Mouse (Mus musculus) C2C12 (cell line): Measurements from ENCODE around the gene Preb. TPM values are rescaled to one million over a fixed set of nuclear protein-coding genes. Genes with fewer than 3 reads are reported as not detected.

Experiments used
- H3K27me3 ChIP-seq: one replicate; pipeline ENCODE4 v1.6.1; 2011; ENCODE audit not compliant: control insufficient read depth, insufficient read depth, insufficient read length
- H3K36me3 ChIP-seq: one replicate; pipeline ENCODE4 v1.6.1; 2011; ENCODE audit not compliant: control insufficient read depth, insufficient read depth
- H3K4me3 ChIP-seq: one replicate; pipeline ENCODE4 v1.5.1; 2011; ENCODE audit warnings: mild to moderate bottlenecking, control low read depth; ENCODE audit not compliant: poor library complexity, insufficient read depth, severe bottlenecking
- H3K79me2 ChIP-seq: one replicate; pipeline ENCODE4 v1.6.1; 2011; ENCODE audit not compliant: control insufficient read depth, insufficient read depth
- H3K79me3 ChIP-seq: one replicate; pipeline ENCODE4 v1.6.1; 2011; ENCODE audit warnings: low read depth, control low read depth
- H3ac ChIP-seq: one replicate; pipeline ENCODE3; 2011; ENCODE audit warnings: low read depth; ENCODE audit not compliant: control insufficient read depth, insufficient read length
- CEBPB ChIP-seq: IDR thresholded peaks from one replicate; pipeline ENCODE4 v1.6.1; 2011; ENCODE audit warnings: low read depth, mild to moderate bottlenecking, control low read depth, moderate library complexity
- CTCF ChIP-seq: IDR thresholded peaks from one replicate; pipeline ENCODE4 v1.5.1; 2011; ENCODE audit not compliant: control insufficient read depth, insufficient read depth, insufficient read length
- FOSL1 ChIP-seq: IDR thresholded peaks from one replicate; pipeline ENCODE4 v1.8.0; 2011; ENCODE audit warnings: mild to moderate bottlenecking, low read length; ENCODE audit not compliant: poor library complexity, insufficient read depth, severe bottlenecking
- MAX ChIP-seq: IDR thresholded peaks from one replicate; pipeline ENCODE4 v1.6.1; 2011; ENCODE audit warnings: mild to moderate bottlenecking, control low read depth
- MYOD1 ChIP-seq: IDR thresholded peaks from one replicate; pipeline ENCODE4 v1.6.1; 2011; ENCODE audit warnings: low read depth; ENCODE audit not compliant: control insufficient read depth, insufficient read length
- MYOG ChIP-seq: IDR thresholded peaks from one replicate; pipeline ENCODE4 v1.6.1; 2011; ENCODE audit not compliant: control insufficient read depth, insufficient read length; ENCODE audit errors: extremely low read depth
- USF1 ChIP-seq: IDR thresholded peaks from one replicate; pipeline ENCODE4 v1.6.1; 2011; ENCODE audit warnings: low read depth, mild to moderate bottlenecking, control low read depth, moderate library complexity
- polyA plus RNA-seq: library from polyadenylated mRNA; unstranded; fragments of >200 nt; fragmentation: generic; extraction: Trizol; gene quantifications from one replicate; pipeline ENCODE4 v1.2.1, GENCODE M21; 2012; ENCODE audit warnings: missing spikeins

Gene Preb
- polyA plus RNA-seq, 1 experiment = 108 TPM

DNA sequence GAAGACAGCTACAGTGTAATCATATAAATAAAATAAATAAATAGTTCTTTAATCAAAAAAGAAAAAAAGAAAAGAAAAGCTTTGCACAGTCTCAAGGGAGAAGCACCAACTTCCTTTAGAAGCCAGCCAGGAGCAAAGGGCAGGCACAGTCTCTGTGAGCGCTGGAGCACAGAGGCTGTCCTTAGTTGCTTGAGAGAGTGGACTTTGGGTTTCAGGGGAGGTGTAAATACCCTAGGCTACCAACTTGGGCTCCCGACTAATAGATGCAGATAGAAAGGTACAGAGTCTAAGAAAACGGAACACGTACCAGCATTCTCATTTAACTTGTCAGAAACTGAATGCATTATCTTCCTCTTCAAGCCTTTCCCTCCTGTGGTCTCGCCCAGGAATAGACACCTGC lies 11.5 kb downstream of the Preb start:
- Histone ChIP-seq H3K79me3 (peaks cover 9% of the 10 kb centered on the region), H3K79me2 (peaks cover 32% of the 10 kb centered on the region), H3K27me3 (no peaks in the 10 kb centered on the region), H3K4me3 (no peak overlapping the region), H3K36me3 (peaks cover 17% of the 10 kb centered on the region), H3ac (no peak overlapping the region)
- TF ChIP-seq USF1 = no peak
- TF ChIP-seq MYOG = no peak
- no peak for TF ChIP-seq CTCF
- TF ChIP-seq FOSL1 = no peak
- TF ChIP-seq MYOD1 = no peak
- no peak for TF ChIP-seq MAX

- Histone ChIP-seq H3K4me3 (no peak within 1 kb of the TSS), H3K27me3 (no peaks in the 10 kb centered on the region), H3ac (peak within 1 kb of the TSS; percentile 28), H3K79me2 (peaks cover 1% of the 10 kb centered on the region), H3K79me3 (no peaks in the 10 kb centered on the region), H3K36me3 (no peaks in the 10 kb centered on the region)
- TF ChIP-seq CTCF (peak; percentile 50), MAX (peak; percentile 34), FOSL1 (no peak)
Observed at GRCm38 (mm10) chr5:30944956-30945781, 15.0 kb downstream of the Preb start, which contains the start of gene Cgref1. Cgref1 (minus strand) TSS chr5:30945591.

DNA sequence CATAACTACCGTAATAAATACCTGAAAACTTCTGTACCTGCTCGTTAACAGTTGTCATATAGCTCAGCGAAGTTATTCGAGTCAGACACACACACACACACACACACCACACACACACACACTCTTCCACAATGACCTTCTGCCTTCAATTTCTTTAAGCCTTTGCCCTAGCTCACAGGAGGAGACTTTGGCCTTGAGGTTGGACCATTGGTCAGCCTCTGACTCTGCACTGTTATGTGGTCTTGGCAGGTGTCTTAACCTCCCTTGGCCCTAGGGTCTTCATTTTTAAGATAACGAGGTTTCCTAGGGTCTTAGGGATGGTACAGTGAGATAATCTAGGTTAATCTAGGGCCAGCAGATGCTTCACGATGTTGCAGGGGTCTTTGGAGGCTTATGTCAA lies 15.8 kb downstream of the Preb start:
- Histone ChIP-seq H3K4me3 (no peak overlapping the region), H3K79me3 (no peaks in the 10 kb centered on the region), H3K36me3 (no peaks in the 10 kb centered on the region), H3K79me2 (no peaks in the 10 kb centered on the region), H3K27me3 (no peaks in the 10 kb centered on the region), H3ac (no peak overlapping the region)
- TF ChIP-seq USF1 (no peak), CEBPB (no peak), MYOG (no peak), FOSL1 (no peak), MYOD1 (no peak), CTCF (no peak), MAX (no peak)

GRCm38 (mm10) chr5:30943004-30943403 lies 17.2 kb downstream of the Preb start:
- TF ChIP-seq MAX (no peak), MYOD1 (no peak), USF1 (no peak), FOSL1 (no peak), MYOG (no peak), CEBPB (no peak), CTCF (no peak)
- H3K4me3 ChIP-seq = no peak overlapping the region

DNA sequence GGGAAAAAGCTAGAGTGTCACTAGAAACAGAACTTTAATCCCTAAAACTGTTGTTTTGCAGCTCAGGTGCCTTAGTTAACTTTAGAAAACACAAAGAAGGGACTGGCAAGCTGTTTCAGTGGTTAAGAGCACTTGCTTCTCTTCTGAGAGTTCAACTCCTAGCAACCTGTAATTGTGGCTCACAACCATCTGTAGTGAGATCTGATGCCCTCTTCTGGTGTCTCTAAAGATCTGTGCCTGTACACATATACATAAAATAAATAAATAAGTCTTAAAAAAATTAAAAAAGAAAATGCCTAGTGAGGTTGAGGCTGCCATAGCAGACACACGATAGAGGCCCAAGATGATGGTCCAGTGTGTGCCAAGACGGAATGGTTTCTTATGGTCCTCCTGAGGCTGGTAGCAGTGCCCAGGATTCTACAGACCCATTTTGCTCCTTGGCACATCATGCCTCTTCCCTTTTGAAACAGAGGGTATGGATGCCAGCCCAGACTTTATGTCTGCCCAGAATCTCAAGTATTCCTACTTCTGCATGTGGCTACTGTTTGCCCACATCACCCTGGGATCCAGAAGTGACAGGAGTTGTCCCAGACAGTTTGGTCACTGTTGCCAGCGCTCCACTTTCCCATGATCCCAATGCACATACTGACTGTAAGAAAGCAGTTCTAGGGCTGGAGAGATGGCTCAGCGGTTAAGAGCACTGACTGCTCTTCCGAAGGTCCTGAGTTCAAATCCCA lies 25.3 kb downstream of the Preb start:
- Histone ChIP-seq H3K4me3 (no peak overlapping the region), H3K79me3 (no peaks in the 10 kb centered on the region), H3K27me3 (no peaks in the 10 kb centered on the region), H3ac (no peak overlapping the region), H3K79me2 (no peaks in the 10 kb centered on the region), H3K36me3 (no peaks in the 10 kb centered on the region)
- TF ChIP-seq CEBPB (no peak), USF1 (no peak), MYOD1 (no peak), MYOG (no peak), CTCF (no peak), MAX (no peak), FOSL1 (no peak)

More at GRCm38 (mm10) chr5:30943004-30943403, 17.2 kb downstream of the Preb start:
- no peaks in the 10 kb centered on the region for H3K79me2 ChIP-seq
- no peaks in the 10 kb centered on the region for H3K79me3 ChIP-seq
- H3K27me3 ChIP-seq = no peaks in the 10 kb centered on the region
- H3K36me3 ChIP-seq = no peaks in the 10 kb centered on the region
- H3ac ChIP-seq = no peak overlapping the region

GRCm38 (mm10) chr5:30933705-30934104 lies 26.5 kb downstream of the Preb start:
- no peak overlapping the region for H3K4me3 ChIP-seq
- H3K79me2 ChIP-seq = no peaks in the 10 kb centered on the region
- H3K79me3 ChIP-seq = no peaks in the 10 kb centered on the region
- H3K27me3 ChIP-seq = no peaks in the 10 kb centered on the region
- TF ChIP-seq CEBPB (no peak), MAX (no peak), CTCF (no peak), USF1 (no peak), MYOD1 (no peak)
- H3K36me3 ChIP-seq = no peaks in the 10 kb centered on the region
- H3ac ChIP-seq = no peak overlapping the region
